In the genomic region with DNA sequence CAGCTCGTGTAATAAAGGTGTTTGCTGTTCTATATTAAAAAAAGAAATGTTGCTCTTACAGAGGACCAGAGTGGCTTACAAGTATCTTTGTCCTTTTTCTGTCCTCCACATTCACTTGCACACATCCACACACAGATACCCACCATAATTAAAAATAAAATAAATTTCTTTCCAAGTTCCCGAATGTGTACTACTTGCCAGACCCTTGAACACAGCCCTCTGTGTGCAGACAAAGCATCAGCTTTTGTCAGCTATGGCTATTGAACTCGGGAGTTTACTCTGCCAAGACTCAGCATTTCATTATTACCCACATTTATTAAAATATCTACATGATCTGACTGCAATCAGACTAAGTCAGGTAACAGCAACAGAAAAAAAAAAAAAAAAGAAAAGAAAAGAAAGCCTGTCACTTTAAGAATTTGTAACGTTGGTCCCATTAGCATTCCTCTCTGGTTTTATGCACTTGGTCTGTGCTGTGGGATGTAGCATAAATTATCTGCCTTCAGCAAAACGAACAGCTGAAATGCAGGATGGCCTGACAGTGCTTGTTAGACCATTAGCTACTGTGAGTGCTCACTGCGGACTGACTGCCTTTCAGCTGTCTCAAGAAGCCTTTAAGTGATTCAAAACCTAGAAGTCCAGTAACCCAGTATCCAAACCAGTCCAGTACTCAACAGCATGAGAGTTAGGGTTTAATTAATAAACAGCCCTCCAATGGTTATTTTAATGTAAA, we compare ENCODE assay signal across 13 mouse cellular contexts. TPM values are rescaled to one million over a fixed set of nuclear protein-coding genes. Genes with fewer than 3 reads are reported as not detected.
DNase-seq lines count a peak whose midpoint lies in the region; ATAC-seq lines count a peak whose summit lies in the region.
"Had no signal": no experiment of that assay in that cellular context is flagged by ENCODE, and none has a peak within 500 bp of the region (broad histone marks: within the 10 kb centered on the region; RNA-seq: fewer than 3 reads in every experiment).

No protein-coding gene starts in this region.

- WGBS in hindbrain, embryonic 12.5 days, result 25% methylated on average over 6 of the region's 6 CpGs
- 12% methylated on average over 6 of the region's 6 CpGs for WGBS in midbrain, embryonic 14.5 days
- 34% methylated on average over 6 of the region's 6 CpGs for WGBS in liver, embryonic 12.5 days (ENCODE audit: insufficient replicate concordance)

- peak overlapping the region; percentile 52; the same call in 1 of the 2 replicates for H3K27ac ChIP-seq in hindbrain, embryonic 12.5 days
- H3K27ac ChIP-seq in midbrain, embryonic 14.5 days (replicated peaks; ENCODE audit: low read depth, low read length), result peak overlapping the region; percentile 80
- no peak overlapping the region for H3K27ac ChIP-seq in liver, embryonic 12.5 days
- H3K27ac ChIP-seq: heart, adult 2 months; liver, embryonic 13.5 days had no signal

- no peaks in the 10 kb centered on the region for H3K36me3 ChIP-seq in hindbrain, embryonic 12.5 days
- no peaks in the 10 kb centered on the region for H3K36me3 ChIP-seq in midbrain, embryonic 14.5 days (ENCODE audit: control insufficient read depth, insufficient read depth, low read length)
- H3K36me3 ChIP-seq in liver, embryonic 12.5 days, result no peaks in the 10 kb centered on the region
- H3K36me3 ChIP-seq: liver, embryonic 13.5 days had no signal

- peaks cover 18% of the 10 kb centered on the region for H3K4me1 ChIP-seq in hindbrain, embryonic 12.5 days
- peaks cover 16% of the 10 kb centered on the region for H3K4me1 ChIP-seq in midbrain, embryonic 14.5 days (ENCODE audit: control insufficient read depth, insufficient read depth, low read length)
- no peaks in the 10 kb centered on the region for H3K4me1 ChIP-seq in liver, embryonic 12.5 days
- H3K4me1 ChIP-seq: megakaryocyte, embryonic 14.5 days had no signal

- peak; percentile 2 to 25 for DNase-seq in layer of hippocampus, adult 18-20 months (ENCODE audit: low spot score in 2 of 2)
- no peak for DNase-seq in layer of hippocampus, postnatal 36 days
- peak; percentile 68 for DNase-seq in embryo, embryonic 10.5 days (ENCODE audit: low spot score)
- DNase-seq in midbrain, embryonic 14.5 days, result peak; percentile 81
- no peak for DNase-seq in gastrocnemius, postnatal 4 days (ENCODE audit: low spot score in 2 of 2)
- DNase-seq: cerebellum, postnatal 25 days; heart, adult 2 months; liver, embryonic 13.5 days had no signal

- H3K27me3 ChIP-seq in hindbrain, embryonic 12.5 days, result peaks cover 4% of the 10 kb centered on the region; the same call in 1 of the 2 replicates
- H3K27me3 ChIP-seq in midbrain, embryonic 14.5 days (ENCODE audit: control insufficient read depth, insufficient read depth, low read length), result no peaks in the 10 kb centered on the region
- H3K27me3 ChIP-seq in liver, embryonic 12.5 days (replicated peaks), result peaks cover 19% of the 10 kb centered on the region

- H3K9ac ChIP-seq in hindbrain, embryonic 12.5 days, result no peak overlapping the region
- H3K9ac ChIP-seq in midbrain, embryonic 14.5 days (replicated peaks; ENCODE audit: low read length), result no peak overlapping the region
- no peak overlapping the region for H3K9ac ChIP-seq in liver, embryonic 12.5 days
- H3K9ac ChIP-seq: liver, embryonic 13.5 days had no signal

- no peak overlapping the region for H3K4me3 ChIP-seq in hindbrain, embryonic 12.5 days
- no peak overlapping the region for H3K4me3 ChIP-seq in midbrain, embryonic 14.5 days (replicated peaks; ENCODE audit: low read depth, low read length)
- no peak overlapping the region for H3K4me3 ChIP-seq in liver, embryonic 12.5 days
- H3K4me3 ChIP-seq: heart, adult 2 months; liver, embryonic 13.5 days; megakaryocyte, embryonic 14.5 days had no signal

- H3K9me3 ChIP-seq in hindbrain, embryonic 12.5 days (replicated peaks), result no peaks in the 10 kb centered on the region
- H3K9me3 ChIP-seq in midbrain, embryonic 14.5 days (ENCODE audit: control insufficient read depth, low read length), result no peaks in the 10 kb centered on the region
- no peaks in the 10 kb centered on the region for H3K9me3 ChIP-seq in liver, embryonic 12.5 days (replicated peaks)
- H3K9me3 ChIP-seq: liver, embryonic 13.5 days had no signal

- no peak overlapping the region for H3K4me2 ChIP-seq in hindbrain, embryonic 12.5 days (replicated peaks)
- peak overlapping the region; percentile 18; the same call in 1 of the 2 replicates for H3K4me2 ChIP-seq in midbrain, embryonic 14.5 days (ENCODE audit: low read length)
- H3K4me2 ChIP-seq in liver, embryonic 12.5 days, result no peak overlapping the region
- H3K4me2 ChIP-seq: liver, embryonic 13.5 days had no signal

- peak; percentile 81 for ATAC-seq in hindbrain, embryonic 12.5 days (ENCODE audit: low FRiP score)
- ATAC-seq in midbrain, embryonic 14.5 days (ENCODE audit: low FRiP score, low TSS enrichment), result peak; percentile 70; the same call in 1 of the 2 replicates
- ATAC-seq in liver, embryonic 12.5 days, result no peak
- ATAC-seq in granulocyte monocyte progenitor cell, adult 5-6 weeks (replicated peaks; ENCODE audit: poor library complexity, severe bottlenecking), result no peak

RNA-seq across cellular contexts. Expression of gene Hoxa1, which starts 39.0 kb away (rescaled TPM):
- total RNA-seq in layer of hippocampus, adult 18-20 months (2021), result not detected
- total RNA-seq in layer of hippocampus, postnatal 36 days (2021), result not detected
- 2.1 and 3.2 TPM in 2 replicates for polyA plus RNA-seq in hindbrain, embryonic 12.5 days (2016; fragmentation: Nextera tagmentation; extraction: Ambion mirVana)
- polyA plus RNA-seq in midbrain, embryonic 14.5 days (2014; fragmentation: Nextera tagmentation; extraction: Ambion mirVana), result 0.26 and 0.61 TPM in 2 replicates
- total RNA-seq in gastrocnemius, postnatal 4 days (2021), result under 1 TPM; 0.34 to 0.54 TPM
- polyA plus RNA-seq in liver, embryonic 12.5 days (2016; fragmentation: Nextera tagmentation; extraction: Ambion mirVana), result 1.0 and 1.1 TPM in 2 replicates
- total RNA-seq in granulocyte monocyte progenitor cell, adult 5-6 weeks (2014; fragmentation: Nextera tagmentation), result 0.43 TPM in 1 of 2 replicates, not detected in the other
- total RNA-seq in granulocyte monocyte progenitor cell, adult 5-6 weeks (2017), result 0.46 TPM in 1 of 2 replicates, not detected in the other
- total RNA-seq: hematopoietic stem cell, adult 5-6 weeks had no signal

RNA-seq across cellular contexts. Expression of gene Hoxa2, which starts 45.6 kb away (rescaled TPM):
- total RNA-seq in layer of hippocampus, adult 18-20 months (2021), result not detected
- total RNA-seq in layer of hippocampus, postnatal 36 days (2021), result not detected
- 52.2 and 70.1 TPM in 2 replicates for polyA plus RNA-seq in hindbrain, embryonic 12.5 days (2016; fragmentation: Nextera tagmentation; extraction: Ambion mirVana)
- polyA plus RNA-seq in midbrain, embryonic 14.5 days (2014; fragmentation: Nextera tagmentation; extraction: Ambion mirVana), result 0.12 and 0.20 TPM in 2 replicates
- total RNA-seq in gastrocnemius, postnatal 4 days (2021), result 1 to 10 TPM; 1.1 to 1.5 TPM
- polyA plus RNA-seq in liver, embryonic 12.5 days (2016; fragmentation: Nextera tagmentation; extraction: Ambion mirVana), result 1.4 TPM in 2 replicates
- 0.53 TPM in 1 of 2 replicates, not detected in the other for total RNA-seq in granulocyte monocyte progenitor cell, adult 5-6 weeks (2014; fragmentation: Nextera tagmentation)
- total RNA-seq in granulocyte monocyte progenitor cell, adult 5-6 weeks (2017), result not detected in 2 replicates

RNA-seq across cellular contexts. Expression of gene 5730596B20Rik, which starts 58.2 kb away (rescaled TPM):
- not detected for total RNA-seq in layer of hippocampus, adult 18-20 months (2021)
- total RNA-seq in layer of hippocampus, postnatal 36 days (2021), result not detected
- polyA plus RNA-seq in hindbrain, embryonic 12.5 days (2016; fragmentation: Nextera tagmentation; extraction: Ambion mirVana), result 5.6 and 6.9 TPM in 2 replicates
- not detected in 2 replicates for polyA plus RNA-seq in midbrain, embryonic 14.5 days (2014; fragmentation: Nextera tagmentation; extraction: Ambion mirVana)
- under 1 TPM; 0.34 to 0.54 TPM for total RNA-seq in gastrocnemius, postnatal 4 days (2021)
- 0.29 TPM in 2 replicates for polyA plus RNA-seq in liver, embryonic 12.5 days (2016; fragmentation: Nextera tagmentation; extraction: Ambion mirVana)
- not detected in 2 replicates for total RNA-seq in granulocyte monocyte progenitor cell, adult 5-6 weeks (2014; fragmentation: Nextera tagmentation)
- not detected in 2 replicates for total RNA-seq in granulocyte monocyte progenitor cell, adult 5-6 weeks (2017)
- total RNA-seq: heart, adult 2 months; hematopoietic stem cell, adult 5-6 weeks had no signal
- polyA plus RNA-seq: heart, adult 2 months had no signal

Comparison
In these comparisons a context has a peak if more than half of its experiments do, and no peak if none do; other contexts are left out.
1. DNase-seq: peak in layer of hippocampus, adult 18-20 months (2 of 2), embryo, embryonic 10.5 days (single experiment) and midbrain, embryonic 14.5 days (single experiment); none in layer of hippocampus, postnatal 36 days (0 of 2) and gastrocnemius, postnatal 4 days (0 of 2).
2. ATAC-seq: peak in hindbrain, embryonic 12.5 days (single experiment) and midbrain, embryonic 14.5 days (single experiment); none in liver, embryonic 12.5 days (single experiment) and granulocyte monocyte progenitor cell, adult 5-6 weeks (single experiment).